ENCODE assay signal across 25 mouse cellular contexts in the genomic region with DNA sequence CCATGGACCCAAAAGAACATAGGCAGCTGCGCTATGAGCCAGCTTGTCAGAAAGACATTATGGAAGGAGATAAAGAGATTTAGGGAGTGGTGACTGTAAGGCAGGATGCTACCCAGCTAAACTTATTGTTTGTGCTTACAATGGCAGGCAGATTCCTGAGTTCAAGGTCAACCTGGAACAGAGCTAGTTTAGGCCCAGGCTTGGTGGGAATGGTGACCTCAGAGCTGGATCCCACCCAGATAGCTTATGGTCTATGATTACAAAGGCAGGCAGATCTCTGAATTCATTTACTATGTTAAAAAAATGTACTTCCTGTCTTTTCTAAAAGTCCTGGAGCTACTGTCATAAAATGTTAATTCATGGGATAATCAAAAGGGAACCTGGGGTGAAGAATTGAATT.
DNase-seq lines count a peak whose midpoint lies in the region; ATAC-seq and TF ChIP-seq lines count a peak whose summit lies in the region.
"Had no signal": no experiment of that assay in that cellular context is flagged by ENCODE, and none has a peak within 500 bp of the region (broad histone marks: within the 10 kb centered on the region; RNA-seq: fewer than 3 reads in every experiment).

No protein-coding gene starts in this region.

- in situ Hi-C loops in ES-E14 (cut with MboI; ENCODE audit: low sequenced_read_pairs in 2 of 2, unreplicated experiment in 2 of 2) = no loop called here

- no peaks in the 10 kb centered on the region for H3K27me3 ChIP-seq in lung, postnatal 0 days (replicated peaks; ENCODE audit: insufficient read depth, low read length)

- no peak overlapping the region for H3K27ac ChIP-seq in ES-E14 (ENCODE audit: insufficient read depth, low read depth, low read length, poor library complexity, severe bottlenecking)
- H3K27ac ChIP-seq in lung, postnatal 0 days (ENCODE audit: low read length) = no peak overlapping the region

- H3K36me3 ChIP-seq in ES-E14 (ENCODE audit: control insufficient read depth, insufficient read depth, low read length, poor library complexity, severe bottlenecking) = no peaks in the 10 kb centered on the region
- no peaks in the 10 kb centered on the region for H3K36me3 ChIP-seq in lung, postnatal 0 days (ENCODE audit: insufficient read depth, low read length)
- H3K36me3 ChIP-seq: G1E had no signal

- H3K4me3 ChIP-seq in ES-E14 (ENCODE audit: insufficient read depth in 1 of 2, low read depth in 1 of 2, low read length in 2 of 2, poor library complexity in 1 of 2, severe bottlenecking in 1 of 2) = no peak overlapping the region
- H3K4me3 ChIP-seq in lung, postnatal 0 days (ENCODE audit: low read depth, low read length) = no peak overlapping the region

- H3K9me3 ChIP-seq in ES-E14 (ENCODE audit: control insufficient read depth, insufficient read depth, low read depth, low read length) = no peaks in the 10 kb centered on the region; the same call in 1 of the 2 replicates
- H3K9me3 ChIP-seq in lung, postnatal 0 days (ENCODE audit: low read length) = no peaks in the 10 kb centered on the region

- ATAC-seq in frontal cortex, adult (ENCODE audit: low TSS enrichment) = no peak
- no peak for ATAC-seq in lung, postnatal 0 days
- ATAC-seq: activated CD4-positive, CD25-positive, alpha-beta regulatory T cell, adult 4 months; CD4-positive, CD25-positive, alpha-beta regulatory T cell, adult 4 months; Patski had no signal

- no peaks in the 10 kb centered on the region; a peak in 1 of 4 replicates for H3K4me1 ChIP-seq in ES-E14 (ENCODE audit: control insufficient read depth in 2 of 2, insufficient read depth in 2 of 2, low read length in 2 of 2, poor library complexity in 1 of 2)
- no peaks in the 10 kb centered on the region for H3K4me1 ChIP-seq in lung, postnatal 0 days (ENCODE audit: insufficient read depth, low read depth, low read length)

- WGBS in lung, postnatal 0 days = 83% methylated on average over 1 of the region's 1 CpGs

- TF ChIP-seq CTCF in lung, postnatal 0 days (IDR thresholded peaks at IDR 0.05) = no peak

- no peak overlapping the region for H3K9ac ChIP-seq in ES-E14 (ENCODE audit: insufficient read depth, low read depth, low read length, poor library complexity, severe bottlenecking)
- no peak overlapping the region for H3K9ac ChIP-seq in lung, postnatal 0 days (replicated peaks; ENCODE audit: low read depth)

- TF ChIP-seq EP300 in lung, postnatal 0 days (IDR thresholded peaks at IDR 0.05) = no peak

- DNase-seq in ES-CJ7 (ENCODE audit: low read depth, low spot score) (peak; percentile 63), ES-E14 (ENCODE audit: low read depth, low spot score) (peak; percentile 20), R1 (ENCODE audit: low read depth, low spot score) (peak; percentile 81), ZHBTc4 (ENCODE audit: low read depth, low spot score) (peak; percentile 74)
- DNase-seq in spleen, postnatal 14 days (ENCODE audit: low spot score in 2 of 2) = no peak
- no peak for DNase-seq in layer of hippocampus, adult 11-12 months (ENCODE audit: low spot score)
- DNase-seq in lung, postnatal 0 days (ENCODE audit: low spot score) = no peak
- DNase-seq: adrenal gland, adult 2 months; adrenal gland, adult 8-10 months; adrenal gland, postnatal 10 days; adrenal gland, postnatal 14 days; adrenal gland, postnatal 25 days; adrenal gland, postnatal 36 days; B cell, adult 2 months; cerebellum, adult 11 months; cerebellum, adult 11-12 months; cerebellum, adult 18-20 months; cerebellum, adult 2 months; cerebellum, adult 8-10 months; cerebellum, adult 9-10 months had no signal

- H3K4me2 ChIP-seq in lung, postnatal 0 days (replicated peaks; ENCODE audit: low read depth, low read length) = no peak overlapping the region

TF ChIP-seq in ES-E14, 5 proteins besides CTCF, POLR2A, EP300 and RAD21:
- TF ChIP-seq MAFK (IDR thresholded peaks at IDR 0.05; ENCODE audit: insufficient read depth, low read depth, low read length) (no peak), HCFC1 (IDR thresholded peaks at IDR 0.05; ENCODE audit: borderline replicate concordance, insufficient read depth, low read length) (no peak), CHD2 (IDR thresholded peaks at IDR 0.05; ENCODE audit: low read depth, low read length) (no peak)

Comparison
In these comparisons a context has a peak if more than half of its experiments do, and no peak if none do; other contexts are left out.
1. DNase-seq: peak in ES-CJ7 (single experiment), ES-E14 (single experiment), R1 (single experiment) and ZHBTc4 (single experiment); none in spleen, postnatal 14 days (0 of 2), layer of hippocampus, adult 11-12 months (single experiment) and lung, postnatal 0 days (single experiment).